Mouse (Mus musculus) stomach, embryonic 16.5 days (tissue): ENCODE measurements at regions not wholly inside any gene's neighbourhood (a gene's known extent, or its start where the extent isn't known, plus 50 kb on each side); places are given as distances from the start of the nearest gene placed in this dataset.

Experiments used
- ATAC-seq: fragments of 200-750 bp; cut with Nextera tagmentation; 2 replicates; pipeline ENCODE4 v1.8.0; 2017; ENCODE audit warnings: moderate number of reproducible peaks, moderate TSS enrichment; ENCODE audit not compliant: insufficient read depth, low FRiP score
- H3K27ac ChIP-seq: fragments of 300-500 bp; sonication (generic); 2 replicates; pipeline ENCODE4 v1.5.1; 2014; ENCODE audit warnings: low read length
- H3K27me3 ChIP-seq: fragments of 300-500 bp; sonication (generic); 2 replicates; pipeline ENCODE4 v1.6.1; 2014; ENCODE audit warnings: low read length, control low read depth, mixed read lengths; ENCODE audit not compliant: control insufficient read depth, insufficient read depth
- H3K36me3 ChIP-seq: fragments of 300-500 bp; sonication (generic); 2 replicates; pipeline ENCODE4 v1.6.1; 2014; ENCODE audit warnings: low read length; ENCODE audit not compliant: control insufficient read depth, insufficient read depth
- H3K4me1 ChIP-seq: fragments of 300-500 bp; sonication (generic); 2 replicates; pipeline ENCODE4 v1.6.1; 2014; ENCODE audit warnings: low read length, control low read depth, mixed read lengths; ENCODE audit not compliant: control insufficient read depth, insufficient read depth
- H3K4me2 ChIP-seq: fragments of 300-500 bp; sonication (generic); 2 replicates; pipeline ENCODE4 v1.6.1; 2014; ENCODE audit warnings: low read depth, low read length, mixed read lengths
- H3K4me3 ChIP-seq: fragments of 300-500 bp; sonication (generic); replicated peaks from 2 replicates; pipeline ENCODE4 v1.5.1; 2014; ENCODE audit warnings: mild to moderate bottlenecking, low read length
- H3K9ac ChIP-seq: fragments of 300-500 bp; sonication (generic); 2 replicates; pipeline ENCODE4 v1.6.1; 2014; ENCODE audit warnings: low read length
- H3K9me3 ChIP-seq: fragments of 300-500 bp; sonication (generic); replicated peaks from 2 replicates; pipeline ENCODE4 v1.6.1; 2016; ENCODE audit warnings: low read length, control low read depth; ENCODE audit not compliant: control insufficient read depth
- WGBS: fragments of 180-500 bp; shearing (Covaris S2); extraction: QIAGEN DNeasy Blood & Tissue Kit; methylation state at CpG from one replicate; pipeline ENCODE4 v1.1.7; 2014; 5-methylcytosine and 5-hydroxymethylcytosine counted together

- Histone ChIP-seq H3K4me3 (no peak overlapping the region), H3K27ac (no peak overlapping the region), H3K4me1 (no peaks in the 10 kb centered on the region), H3K9ac (no peak overlapping the region), H3K27me3 (no peaks in the 10 kb centered on the region), H3K9me3 (no peaks in the 10 kb centered on the region), H3K36me3 (no peaks in the 10 kb centered on the region), H3K4me2 (no peak overlapping the region)
- no peak for ATAC-seq
- WGBS, result 81% methylated on average over 7 of the region's 7 CpGs
Observed at GRCm38 (mm10) chr1:56226314-56227008, 410.8 kb downstream of the Hsfy2 start.

GRCm38 (mm10) chr1:56219700-56220099 lies 417.5 kb downstream of the Hsfy2 start:
- Histone ChIP-seq H3K27ac (no peak overlapping the region), H3K4me1 (no peaks in the 10 kb centered on the region), H3K4me3 (no peak overlapping the region), H3K9ac (no peak overlapping the region), H3K9me3 (no peaks in the 10 kb centered on the region), H3K4me2 (no peak overlapping the region), H3K27me3 (no peaks in the 10 kb centered on the region), H3K36me3 (no peaks in the 10 kb centered on the region)
- no peak for ATAC-seq
- WGBS, result 26% methylated on average over 2 of the region's 2 CpGs

- Histone ChIP-seq H3K4me2 (no peak overlapping the region), H3K36me3 (no peaks in the 10 kb centered on the region), H3K27ac (no peak overlapping the region), H3K9ac (no peak overlapping the region), H3K9me3 (no peaks in the 10 kb centered on the region), H3K27me3 (no peaks in the 10 kb centered on the region), H3K4me1 (no peaks in the 10 kb centered on the region), H3K4me3 (no peak overlapping the region)
- WGBS, result 68% methylated on average over 13 of the region's 13 CpGs
- no peak for ATAC-seq
Observed at GRCm38 (mm10) chr1:56210712-56211371, 426.4 kb downstream of the Hsfy2 start.

- H3K36me3 ChIP-seq, result no peaks in the 10 kb centered on the region
- no peak overlapping the region for H3K27ac ChIP-seq
- H3K9me3 ChIP-seq, result no peaks in the 10 kb centered on the region
- no peak overlapping the region for H3K4me2 ChIP-seq
- WGBS, result 84% methylated on average over 10 of the region's 10 CpGs
- no peaks in the 10 kb centered on the region for H3K4me1 ChIP-seq
- ATAC-seq, result no peak
- H3K9ac ChIP-seq, result no peak overlapping the region
- H3K4me3 ChIP-seq, result no peak overlapping the region
- no peaks in the 10 kb centered on the region for H3K27me3 ChIP-seq
Observed at GRCm38 (mm10) chr1:56206615-56207267, 430.5 kb downstream of the Hsfy2 start.

GRCm38 (mm10) chr1:56195224-56195623 lies 442.0 kb downstream of the Hsfy2 start:
- H3K27ac ChIP-seq, result no peak overlapping the region
- H3K4me1 ChIP-seq, result no peaks in the 10 kb centered on the region
- H3K9ac ChIP-seq, result no peak overlapping the region
- H3K9me3 ChIP-seq, result no peaks in the 10 kb centered on the region
- H3K27me3 ChIP-seq, result no peaks in the 10 kb centered on the region
- no peak overlapping the region for H3K4me2 ChIP-seq
- no peaks in the 10 kb centered on the region for H3K36me3 ChIP-seq
- no peak for ATAC-seq
- WGBS, result 94% methylated on average over 2 of the region's 2 CpGs
- H3K4me3 ChIP-seq, result no peak overlapping the region

GRCm38 (mm10) chr1:56183503-56184198 lies 453.6 kb downstream of the Hsfy2 start:
- Histone ChIP-seq H3K4me2 (no peak overlapping the region), H3K4me1 (no peaks in the 10 kb centered on the region), H3K36me3 (no peaks in the 10 kb centered on the region), H3K27me3 (no peaks in the 10 kb centered on the region), H3K9me3 (no peaks in the 10 kb centered on the region), H3K27ac (no peak overlapping the region), H3K4me3 (no peak overlapping the region), H3K9ac (no peak overlapping the region)
- ATAC-seq, result no peak
- 47% methylated on average over 8 of the region's 8 CpGs for WGBS

- Histone ChIP-seq H3K27me3 (no peaks in the 10 kb centered on the region), H3K27ac (no peak overlapping the region), H3K9ac (no peak overlapping the region), H3K4me3 (no peak overlapping the region), H3K36me3 (no peaks in the 10 kb centered on the region), H3K4me2 (no peak overlapping the region), H3K9me3 (no peaks in the 10 kb centered on the region), H3K4me1 (no peaks in the 10 kb centered on the region)
- ATAC-seq, result no peak
- 74% methylated on average over 10 of the region's 10 CpGs for WGBS
Observed at GRCm38 (mm10) chr1:56179206-56179985, 457.8 kb downstream of the Hsfy2 start.

- Histone ChIP-seq H3K9me3 (no peaks in the 10 kb centered on the region), H3K27ac (no peak overlapping the region), H3K4me1 (no peaks in the 10 kb centered on the region), H3K36me3 (no peaks in the 10 kb centered on the region), H3K4me3 (no peak overlapping the region), H3K27me3 (no peaks in the 10 kb centered on the region), H3K4me2 (no peak overlapping the region), H3K9ac (no peak overlapping the region)
- ATAC-seq, result no peak
- 62% methylated on average over 4 of the region's 4 CpGs for WGBS
Observed at GRCm38 (mm10) chr1:56171157-56171556, 466.1 kb downstream of the Hsfy2 start.
